Mouse (Mus musculus) olfactory bulb, adult 2 months (tissue): ENCODE data around the gene Agmo. TPM values are rescaled to one million over a fixed set of nuclear protein-coding genes. Genes with fewer than 3 reads are reported as not detected.

Source experiments
- H3K27ac ChIP-seq: fragments of 200-500 bp; 2 replicates; pipeline ENCODE4 v1.5.1; 2012; ENCODE audit warnings: low read depth, low read length; ENCODE audit not compliant: insufficient read depth
- H3K4me1 ChIP-seq: fragments of 200-500 bp; 2 replicates; pipeline ENCODE4 v1.6.1; 2012; ENCODE audit warnings: low read length; ENCODE audit not compliant: control insufficient read depth, insufficient read depth
- H3K4me3 ChIP-seq: fragments of 200-500 bp; 2 replicates; pipeline ENCODE4 v1.5.1; 2012; ENCODE audit warnings: mild to moderate bottlenecking, low read depth, low read length, moderate library complexity; ENCODE audit not compliant: insufficient read depth
- CTCF ChIP-seq: fragments of 200-500 bp; IDR thresholded peaks from 2 replicates; pipeline ENCODE4 v1.5.1; 2012; ENCODE audit warnings: low read depth, mild to moderate bottlenecking, low read length, moderate library complexity; ENCODE audit not compliant: insufficient read depth
- POLR2A ChIP-seq: fragments of 200-500 bp; IDR thresholded peaks from 2 replicates; pipeline ENCODE4 v1.6.1; 2012; ENCODE audit warnings: mild to moderate bottlenecking, low read depth, low read length, moderate library complexity; ENCODE audit not compliant: insufficient read depth
- WGBS: fragments of 180-500 bp; shearing (Covaris S2); methylation state at CpG from one replicate; pipeline ENCODE4 v1.1.7; 2018; 5-methylcytosine and 5-hydroxymethylcytosine counted together
- polyA plus RNA-seq: library from polyadenylated mRNA; stranded (reverse); fragments of >200 nt; gene quantifications from 2 replicates; pipeline ENCODE4 v1.2.4, GENCODE M21; 2012; ENCODE audit warnings: low replicate concordance; ENCODE audit not compliant: missing spikeins, insufficient read depth, insufficient read length

Gene Agmo
- polyA plus RNA-seq, 1 experiment = not detected

DNA sequence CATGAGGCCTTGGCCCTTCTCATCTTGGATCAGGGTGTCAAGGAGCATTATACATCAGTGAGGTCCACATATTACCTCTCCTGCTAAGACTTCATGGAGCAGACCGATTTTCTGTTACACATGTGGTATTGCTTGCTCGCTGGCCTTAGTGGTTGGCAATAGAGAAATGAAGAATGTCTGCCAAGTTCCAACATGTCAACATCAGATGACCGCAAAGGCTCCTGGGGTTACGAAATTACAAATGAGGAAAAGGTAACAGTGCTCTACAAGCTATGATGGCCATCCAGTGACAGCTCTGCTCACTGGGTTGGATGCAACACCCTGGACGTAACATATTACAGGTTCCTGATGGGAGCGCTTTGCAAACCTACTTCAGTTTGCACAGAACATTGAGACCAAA, 161.1 kb downstream of the Agmo start:
- Histone ChIP-seq H3K4me3 (no peak overlapping the region), H3K27ac (no peak overlapping the region), H3K4me1 (no peaks in the 10 kb centered on the region)
- TF ChIP-seq POLR2A (no peak), CTCF (no peak)
- 95% methylated on average over 6 of the region's 6 CpGs for WGBS

GRCm38 (mm10) chr12:37426350-37426749, 184.9 kb downstream of the Agmo start:
- Histone ChIP-seq H3K27ac (no peak overlapping the region), H3K4me1 (no peaks in the 10 kb centered on the region), H3K4me3 (no peak overlapping the region)
- no peak for TF ChIP-seq POLR2A
- no peak for TF ChIP-seq CTCF
- 95% methylated on average over 5 of the region's 5 CpGs for WGBS

DNA sequence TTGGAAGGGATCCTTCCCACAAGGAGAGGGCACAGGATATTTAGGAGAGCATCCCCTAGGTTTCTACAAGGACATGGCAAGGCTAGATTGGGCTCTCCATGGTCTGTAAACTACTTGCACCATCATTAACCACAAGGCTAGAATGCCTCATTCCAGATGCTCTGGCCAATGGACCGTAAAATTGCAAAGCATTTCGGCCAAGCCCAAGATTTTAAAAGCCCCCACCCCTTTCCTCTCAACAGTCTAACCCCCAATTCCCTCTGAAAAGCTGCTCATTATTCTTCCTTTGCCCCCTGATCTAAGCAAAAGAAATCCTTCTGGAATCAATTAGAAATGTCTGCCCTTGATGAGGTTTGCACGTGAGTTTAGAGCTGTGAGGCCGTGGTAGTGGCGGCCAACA, 185.3 kb downstream of the Agmo start:
- H3K27ac ChIP-seq = no peak overlapping the region
- H3K4me3 ChIP-seq = no peak overlapping the region
- TF ChIP-seq CTCF (no peak), POLR2A (no peak)
- H3K4me1 ChIP-seq = no peaks in the 10 kb centered on the region
- 76% methylated on average over 5 of the region's 5 CpGs for WGBS

DNA sequence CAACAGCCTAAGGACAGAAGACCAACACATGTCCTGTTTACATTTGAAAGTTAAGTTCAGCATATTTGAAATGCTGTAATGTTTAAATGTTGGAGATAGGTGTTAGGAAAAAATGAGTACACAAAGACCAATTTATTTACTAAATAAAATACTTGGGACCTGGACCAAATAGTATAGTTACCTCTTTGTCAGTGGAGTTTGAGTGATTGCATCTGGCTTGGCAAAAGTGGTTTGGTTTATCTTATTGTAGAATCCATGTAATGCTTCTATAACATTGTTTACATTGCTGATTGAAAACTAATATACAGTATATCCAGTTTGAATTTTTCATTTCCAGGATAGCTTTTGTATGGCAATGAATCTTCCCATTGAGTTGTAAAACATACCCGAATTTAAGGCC, 193.0 kb downstream of the Agmo start:
- H3K4me1 ChIP-seq = no peaks in the 10 kb centered on the region
- no peak for TF ChIP-seq CTCF
- 78% methylated on average over 1 of the region's 1 CpGs for WGBS
- H3K27ac ChIP-seq = no peak overlapping the region
- H3K4me3 ChIP-seq = no peak overlapping the region

- Histone ChIP-seq H3K27ac (no peak overlapping the region), H3K4me3 (no peak overlapping the region), H3K4me1 (no peaks in the 10 kb centered on the region)
- 95% methylated on average over 3 of the region's 3 CpGs for WGBS
- no peak for TF ChIP-seq CTCF
- TF ChIP-seq POLR2A = no peak
These were observed 201.1 kb downstream of the Agmo start for GRCm38 (mm10) chr12:37442486-37443013.

DNA sequence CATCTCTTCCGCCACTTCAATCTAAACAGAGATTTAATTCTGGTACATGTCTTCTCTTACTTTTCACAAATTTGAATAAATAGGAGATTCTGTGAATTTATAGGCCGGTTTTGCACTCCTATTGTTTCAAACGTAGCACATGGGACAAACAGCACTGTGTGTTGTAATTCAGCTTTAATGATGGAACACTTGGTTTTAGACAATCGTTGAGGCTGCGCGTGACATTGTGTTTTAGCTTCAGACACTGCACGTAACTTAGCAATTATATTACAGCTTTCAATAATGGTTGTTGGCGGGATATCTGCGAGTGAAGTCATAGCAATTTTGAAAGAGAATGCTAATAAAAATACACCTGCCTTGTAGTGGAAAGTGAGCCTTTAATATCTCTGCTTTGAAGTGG, 203.8 kb downstream of the Agmo start:
- Histone ChIP-seq H3K4me1 (no peaks in the 10 kb centered on the region), H3K27ac (no peak overlapping the region), H3K4me3 (no peak overlapping the region)
- WGBS = 70% methylated on average over 9 of the region's 9 CpGs
- TF ChIP-seq CTCF (no peak), POLR2A (no peak)

DNA sequence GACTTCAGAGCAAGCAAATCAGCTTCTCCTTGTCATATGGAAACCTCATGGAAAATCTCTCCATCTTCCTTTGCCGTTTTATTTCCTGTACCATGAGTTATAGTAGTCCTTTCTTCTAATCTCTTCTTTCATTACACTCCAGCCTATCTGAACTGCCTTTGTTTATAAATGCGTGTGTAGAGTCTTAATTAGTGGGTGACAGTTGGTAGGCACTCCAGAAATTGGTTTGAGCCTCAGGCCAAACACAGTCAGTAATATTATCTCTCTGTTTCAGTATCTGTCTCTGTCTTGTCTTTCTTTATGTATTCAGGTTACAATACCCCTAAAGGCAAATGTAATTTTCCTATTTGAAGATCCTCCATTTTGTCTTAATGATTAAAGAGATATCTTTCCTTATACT, 208.2 kb downstream of the Agmo start:
- H3K4me1 ChIP-seq = no peaks in the 10 kb centered on the region
- TF ChIP-seq CTCF (no peak), POLR2A (no peak)
- H3K4me3 ChIP-seq = no peak overlapping the region
- no peak overlapping the region for H3K27ac ChIP-seq
- 33% methylated on average over 2 of the region's 2 CpGs for WGBS

GRCm38 (mm10) chr12:37450366-37451156, 209.1 kb downstream of the Agmo start:
- TF ChIP-seq CTCF (no peak), POLR2A (no peak)
- Histone ChIP-seq H3K4me3 (no peak overlapping the region), H3K27ac (no peak overlapping the region), H3K4me1 (no peaks in the 10 kb centered on the region)
- 24% methylated on average over 6 of the region's 6 CpGs for whole genome bisulfite sequencing

- Histone ChIP-seq H3K27ac (no peak overlapping the region), H3K4me1 (no peaks in the 10 kb centered on the region), H3K4me3 (no peak overlapping the region)
- TF ChIP-seq CTCF (no peak), POLR2A (no peak)
- WGBS = 80% methylated on average over 5 of the region's 5 CpGs
These were observed 230.2 kb downstream of the Agmo start for GRCm38 (mm10) chr12:37471631-37472030.
